Mouse (Mus musculus): ENCODE data around the gene Htra3. TPM values are rescaled to one million over a fixed set of nuclear protein-coding genes. Genes with fewer than 3 reads are reported as not detected.

Htra3 gene
- total RNA-seq, 2 experiments from 2014 or later = 69.0 to 86.6 TPM

GRCm38 (mm10) chr5:35701042-35701441 is 21.5 kb upstream of the Htra3 start:
- peak; percentile 78 to 87 for DNase-seq
- intact Hi-C loops (cut with DNase I) = loop anchor here (1.0 to 5.0 kb wide), 2 partner anchors 54 to 156 kb away; no protein-coding TSS in a partner anchor

DNA sequence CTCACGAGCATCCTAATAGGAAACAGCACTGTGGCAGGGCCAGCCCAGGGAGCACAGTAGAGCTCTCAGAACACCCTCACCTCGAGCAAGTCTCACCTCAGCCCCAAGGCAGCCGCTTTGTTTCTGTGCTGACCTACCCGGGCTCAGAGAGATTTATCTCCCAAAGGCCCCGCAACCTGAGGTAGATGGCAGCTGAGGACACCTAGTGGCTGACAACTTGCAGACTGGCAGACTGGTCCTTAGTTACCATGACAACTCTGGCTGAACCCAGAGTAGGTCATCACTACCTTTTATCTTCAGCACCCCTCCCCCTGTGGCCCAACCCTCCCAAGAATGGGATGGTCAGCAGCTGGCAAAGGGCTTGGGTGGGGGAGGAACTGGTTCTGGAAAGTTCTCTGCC is 16.2 kb upstream of the Htra3 start:
- DNase-seq = no peak
- intact Hi-C loops (cut with DNase I) = no loop called here

GRCm38 (mm10) chr5:35693638-35694037 is 14.1 kb upstream of the Htra3 start:
- intact Hi-C loops (cut with DNase I) = no loop called here

GRCm38 (mm10) chr5:35691246-35691645 is 11.7 kb upstream of the Htra3 start:
- DNase-seq = peak; percentile 48 to 54
- intact Hi-C loops (cut with DNase I) = no loop called here

More at GRCm38 (mm10) chr5:35693638-35694037, 14.1 kb upstream of the Htra3 start:
- DNase-seq = no peak

GRCm38 (mm10) chr5:35690485-35691165 is 11.0 kb upstream of the Htra3 start:
- intact Hi-C loops (cut with DNase I) = no loop called here
- DNase-seq = peak; percentile 47 to 49

- DNase-seq = no peak
Observed at GRCm38 (mm10) chr5:35689374-35689773, 9.8 kb upstream of the Htra3 start.

DNA sequence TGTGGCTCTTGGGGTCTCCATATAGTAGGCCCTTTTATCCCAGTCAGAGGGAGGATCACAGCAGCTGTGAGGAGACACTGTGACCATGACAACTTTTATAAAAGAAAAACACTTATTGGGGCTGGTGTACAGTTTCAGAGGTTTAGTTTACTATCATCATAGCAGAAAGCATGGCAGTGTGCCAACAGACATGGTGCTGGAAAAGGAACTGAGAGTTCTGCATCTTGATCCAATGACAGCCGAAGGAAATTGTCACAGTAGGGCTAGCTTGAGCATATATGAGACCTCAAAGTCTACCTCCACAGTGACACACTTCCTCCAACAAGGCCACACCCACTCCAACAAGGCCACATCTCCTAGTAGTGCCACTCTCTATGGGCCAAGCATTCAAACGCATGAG is 9.3 kb upstream of the Htra3 start:
- intact Hi-C loops (cut with DNase I) = no loop called here
- DNase-seq = no peak

More at GRCm38 (mm10) chr5:35689374-35689773, 9.8 kb upstream of the Htra3 start:
- intact Hi-C loops (cut with DNase I) = no loop called here

- peak in 1 of 2 experiments; percentile 44 for DNase-seq
- intact Hi-C loops (cut with DNase I) = no loop called here
Observed at GRCm38 (mm10) chr5:35687098-35687497, 7.5 kb upstream of the Htra3 start.

GRCm38 (mm10) chr5:35686336-35686735 is 6.8 kb upstream of the Htra3 start:
- intact Hi-C loops (cut with DNase I) = no loop called here
- no peak for DNase-seq

GRCm38 (mm10) chr5:35685079-35685478 is 5.5 kb upstream of the Htra3 start:
- no peak for DNase-seq
- intact Hi-C loops (cut with DNase I) = no loop called here

GRCm38 (mm10) chr5:35680958-35681357 is 1.4 kb upstream of the Htra3 start:
- intact Hi-C loops (cut with DNase I) = loop anchor here (1.0 kb wide), 1 partner anchor 86 kb away; no protein-coding TSS in a partner anchor
- DNase-seq = peak; percentile 77 to 79

DNA sequence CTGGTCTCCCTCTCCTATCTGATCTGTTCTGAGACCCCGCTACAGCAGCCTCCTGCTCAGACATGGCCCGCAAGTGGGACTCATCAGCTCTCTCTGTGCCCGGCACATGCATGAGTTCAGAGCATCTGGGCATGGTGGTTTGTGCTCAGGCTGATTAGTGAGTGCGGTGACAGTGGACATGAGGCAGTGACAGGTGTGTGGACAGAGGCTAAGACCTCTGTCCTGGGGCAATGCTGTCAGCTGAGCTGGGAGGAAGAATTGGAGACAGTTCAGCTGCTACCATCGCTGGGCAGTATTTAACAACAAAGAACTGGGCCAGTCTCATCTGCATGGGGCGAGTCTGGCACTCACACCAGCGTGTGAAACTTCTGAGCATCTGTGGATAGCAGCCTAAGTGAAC is 2.6 kb downstream of the Htra3 start:
- no peak for DNase-seq
- intact Hi-C loops (cut with DNase I) = no loop called here

GRCm38 (mm10) chr5:35674081-35674555 is 5.5 kb downstream of the Htra3 start:
- DNase-seq = peak; percentile 77 to 79
- intact Hi-C loops (cut with DNase I) = no loop called here

DNA sequence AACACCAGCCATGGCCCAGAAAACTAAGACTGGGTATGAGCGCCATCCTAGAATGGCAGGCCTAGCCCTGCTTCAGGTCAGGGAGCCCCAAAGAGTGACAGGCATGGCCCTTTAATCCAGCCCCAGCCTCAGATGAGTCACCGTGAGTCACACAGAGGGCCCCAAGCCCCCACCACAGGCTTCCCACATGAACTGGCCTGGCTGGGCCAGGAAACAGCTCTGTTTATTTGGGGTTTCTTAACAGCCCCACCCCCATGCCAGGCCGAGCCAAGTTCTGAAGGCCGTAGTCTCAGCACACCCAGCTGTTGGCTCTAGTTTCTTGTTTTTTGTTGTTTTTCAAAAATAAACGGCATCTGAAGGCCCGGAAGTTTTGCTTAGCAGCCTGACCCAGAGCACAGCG is 6.5 kb downstream of the Htra3 start:
- intact Hi-C loops (cut with DNase I) = no loop called here

GRCm38 (mm10) chr5:35672581-35672980 is 7.0 kb downstream of the Htra3 start:
- no peak for DNase-seq
- intact Hi-C loops (cut with DNase I) = no loop called here

More for the DNA sequence above, 6.5 kb downstream of the Htra3 start:
- DNase-seq = peak; percentile 89 to 90

DNA sequence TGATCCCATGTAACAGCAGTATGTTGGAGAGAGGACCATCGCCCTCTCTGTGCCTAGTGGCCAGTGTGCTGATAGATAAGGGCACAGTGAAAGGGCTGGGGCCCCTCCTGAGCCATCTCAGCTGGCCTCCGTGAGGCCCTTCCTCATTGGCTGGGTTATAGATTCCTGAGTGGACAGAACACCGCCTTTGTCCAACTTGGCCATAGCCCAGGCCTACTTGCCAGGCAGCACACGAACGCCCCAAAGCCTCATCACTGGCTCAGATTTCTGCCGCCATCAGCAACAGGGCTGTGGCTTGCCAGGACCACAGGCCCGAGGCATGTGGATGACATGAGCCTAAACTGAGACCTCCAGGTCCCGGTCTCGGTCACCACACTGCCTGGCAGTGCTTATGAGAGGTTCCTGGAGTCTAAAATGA is 8.1 kb downstream of the Htra3 start:
- intact Hi-C loops (cut with DNase I) = no loop called here
- peak; percentile 90 to 91 for DNase-seq

DNA sequence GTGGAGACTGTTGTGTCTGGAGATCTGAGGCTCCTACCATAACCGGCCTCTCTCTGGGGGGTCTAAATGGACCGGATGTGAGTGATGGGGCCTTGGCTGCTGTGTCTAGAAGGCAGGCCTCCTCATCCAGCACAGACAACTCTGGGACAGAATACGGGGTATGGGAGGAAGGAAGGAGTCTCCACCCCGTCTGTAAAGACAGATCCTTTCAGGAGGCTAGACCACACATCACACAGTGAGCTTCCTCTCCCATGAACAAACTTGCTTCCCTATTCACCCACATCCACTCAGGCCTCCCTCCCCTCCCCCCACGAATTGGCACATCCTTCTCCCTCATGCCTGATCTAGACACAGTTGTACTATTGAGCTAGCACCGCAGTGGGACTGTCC is 9.2 kb downstream of the Htra3 start:
- intact Hi-C loops (cut with DNase I) = no loop called here
- DNase-seq = peak; percentile 44 to 63

DNA sequence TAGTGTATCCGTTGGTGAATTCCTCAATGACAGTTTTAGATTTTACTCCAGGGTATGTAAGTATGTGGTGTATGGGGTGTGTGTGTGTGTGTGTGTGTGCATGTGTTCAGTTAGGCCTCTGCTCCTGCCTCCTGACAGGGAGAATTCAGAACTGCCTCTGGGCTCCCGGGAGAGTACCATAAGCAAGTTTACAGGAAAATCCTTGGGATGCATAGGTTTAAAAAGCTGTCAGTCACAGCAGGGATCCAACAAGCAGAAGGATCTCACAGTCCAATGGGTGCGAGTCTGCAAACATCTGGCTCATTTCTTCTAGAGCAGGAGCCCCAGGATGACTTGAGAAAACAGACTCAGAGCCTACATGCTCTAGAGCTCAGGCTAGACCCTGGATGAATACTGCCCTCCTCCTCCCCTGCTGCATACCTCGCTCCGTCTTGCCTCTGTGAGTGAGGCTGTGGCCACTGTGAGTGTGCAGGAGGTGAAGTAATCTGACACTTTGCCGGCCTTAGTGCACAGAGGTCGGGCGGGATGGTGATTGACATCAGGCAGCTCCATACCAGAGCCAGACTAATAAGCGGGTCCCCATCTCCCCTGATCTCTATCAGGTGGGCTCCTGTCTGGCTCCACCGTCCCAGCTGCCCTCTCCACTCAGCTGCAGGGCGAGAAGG is 9.7 kb downstream of the Htra3 start:
- intact Hi-C loops (cut with DNase I) = no loop called here
- no peak for DNase-seq

- intact Hi-C loops (cut with DNase I) = no loop called here
Observed at GRCm38 (mm10) chr5:35666152-35666551, 13.4 kb downstream of the Htra3 start.

DNA sequence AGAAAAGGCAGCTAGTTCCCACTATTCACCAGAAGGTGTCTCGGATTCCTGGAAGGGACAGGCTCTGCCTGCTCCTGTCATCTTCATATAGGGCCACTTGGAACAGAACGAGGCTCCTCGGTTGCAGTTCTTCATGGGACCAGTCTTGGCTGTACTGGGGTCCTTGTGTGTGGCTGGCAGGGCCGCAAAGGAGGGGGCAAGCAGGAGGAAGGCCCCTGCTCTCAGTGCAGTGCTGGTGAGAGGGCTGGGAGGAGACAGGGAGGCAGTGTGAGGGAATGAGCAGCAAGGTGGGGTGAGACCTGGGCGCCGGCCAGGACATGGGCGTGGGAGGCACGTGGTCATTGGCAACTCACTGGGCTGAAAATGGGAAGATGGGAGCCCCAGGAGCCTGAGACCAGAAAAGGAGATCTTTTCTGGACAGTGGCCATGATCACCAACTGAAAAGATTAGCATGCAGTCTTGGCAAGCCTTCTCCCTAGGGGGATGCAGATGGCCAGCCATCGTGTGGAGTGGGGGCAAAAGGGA is 17.5 kb downstream of the Htra3 start:
- no peak for DNase-seq
- intact Hi-C loops (cut with DNase I) = no loop called here

More at GRCm38 (mm10) chr5:35666152-35666551, 13.4 kb downstream of the Htra3 start:
- DNase-seq = no peak

DNA sequence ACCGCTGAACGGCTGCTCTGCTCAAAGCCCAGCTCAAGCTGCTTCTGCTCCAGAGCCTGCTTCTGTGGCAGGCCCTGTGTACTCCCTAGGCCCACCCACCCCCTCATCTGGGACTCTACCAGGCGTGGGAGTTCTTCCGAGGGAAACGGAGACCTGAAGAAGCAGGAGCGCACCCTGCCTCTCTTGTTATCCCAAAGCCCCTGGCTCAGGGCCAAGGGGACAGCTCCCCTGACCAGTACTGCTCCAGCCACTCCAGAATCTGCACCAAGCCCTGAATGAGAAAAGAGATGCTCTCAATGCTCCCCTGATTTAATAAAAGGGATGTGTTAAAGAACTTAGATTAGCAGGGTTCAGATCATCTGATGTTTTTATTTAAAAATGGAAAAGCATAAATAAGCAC is 18.4 kb downstream of the Htra3 start:
- DNase-seq = no peak
- intact Hi-C loops (cut with DNase I) = no loop called here

DNA sequence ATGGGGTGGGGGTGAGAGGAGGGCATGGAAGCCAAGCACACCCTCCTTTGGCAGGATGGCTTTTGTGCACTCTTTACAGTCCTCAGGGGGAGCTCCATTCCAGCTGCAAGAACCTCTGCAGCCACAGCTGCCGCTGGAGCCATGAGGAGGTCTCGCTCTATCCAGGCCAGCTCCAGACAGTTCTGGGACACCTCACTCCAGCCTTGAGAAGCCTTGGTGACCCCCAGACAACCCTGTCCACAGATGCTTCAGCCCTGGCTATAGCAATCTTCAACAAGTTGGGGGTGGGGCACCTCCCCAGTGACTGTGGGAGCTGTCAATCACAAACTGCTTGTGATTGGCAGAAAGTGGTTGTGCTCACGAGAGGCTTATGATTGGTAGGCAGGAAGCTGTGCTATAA is 20.1 kb downstream of the Htra3 start:
- DNase-seq = peak in 1 of 2 experiments; percentile 30
- intact Hi-C loops (cut with DNase I) = no loop called here
